Mouse (Mus musculus) brain, embryonic 14.5 days (tissue): ENCODE results near the gene 1520401A03Rik.

Experiments used
- CTCF ChIP-seq: fragments of 200-500 bp; IDR thresholded peaks from 2 replicates; pipeline ENCODE4 v1.5.1; 2012; ENCODE audit warnings: inconsistent platforms, mild to moderate bottlenecking, moderate library complexity, borderline replicate concordance; ENCODE audit not compliant: insufficient read depth, insufficient read length; ENCODE audit errors: extremely low read depth
- POLR2A ChIP-seq: fragments of 200-500 bp; IDR thresholded peaks from 2 replicates; pipeline ENCODE4 v1.6.1; 2012; ENCODE audit warnings: mild to moderate bottlenecking, inconsistent platforms, borderline replicate concordance; ENCODE audit not compliant: poor library complexity, insufficient read depth, insufficient read length, severe bottlenecking; ENCODE audit errors: extremely low read depth

DNA sequence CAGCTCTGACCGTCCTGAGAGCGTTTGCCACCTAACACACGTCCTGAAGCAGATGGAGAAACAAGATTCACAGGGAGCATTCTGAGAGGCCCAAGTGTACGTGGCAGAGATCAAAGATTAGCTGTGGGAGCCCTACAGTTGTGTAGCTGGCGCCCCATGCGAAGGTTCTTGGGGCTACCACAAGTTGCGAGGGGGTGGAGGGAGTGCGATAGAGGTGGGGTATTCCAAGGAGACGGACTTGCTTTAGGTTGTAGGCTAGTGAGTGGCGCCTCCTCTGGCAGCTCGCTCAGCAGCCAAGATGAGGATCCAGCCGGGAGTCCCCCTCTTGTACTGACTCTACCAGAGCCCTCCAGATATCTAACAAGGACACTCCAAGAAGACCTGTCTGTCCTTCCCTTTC is 23.7 kb upstream of the 1520401A03Rik start:
- TF ChIP-seq CTCF: peak; percentile 22; the same call in 1 of the 2 replicates
- no peak for TF ChIP-seq POLR2A
